Mouse (Mus musculus) embryonic facial prominence, embryonic 12.5 days (tissue): ENCODE measurements around the gene Setd7. TPM values are rescaled to one million over a fixed set of nuclear protein-coding genes. Genes with fewer than 3 reads are reported as not detected.
A peak's percentile ranks its signal among the peaks of the same experiment; 100 is the strongest.

Experiments
- ATAC-seq: fragments of 200-750 bp; cut with Nextera tagmentation; 2 replicates; pipeline ENCODE4 v1.8.0; 2017; ENCODE audit not compliant: insufficient number of reproducible peaks, insufficient read depth, low FRiP score, low TSS enrichment
- H3K27ac ChIP-seq: fragments of 300-500 bp; sonication (generic); 2 replicates; pipeline ENCODE4 v1.5.1; 2016; ENCODE audit warnings: mild to moderate bottlenecking
- H3K27me3 ChIP-seq: fragments of 300-500 bp; sonication (generic); 2 replicates; pipeline ENCODE4 v1.6.1; 2016; ENCODE audit warnings: mild to moderate bottlenecking, moderate library complexity
- H3K36me3 ChIP-seq: fragments of 300-500 bp; sonication (generic); 2 replicates; pipeline ENCODE4 v1.6.1; 2016; ENCODE audit warnings: mild to moderate bottlenecking
- H3K4me1 ChIP-seq: fragments of 300-500 bp; sonication (generic); 2 replicates; pipeline ENCODE4 v1.6.1; 2016
- H3K4me2 ChIP-seq: fragments of 300-500 bp; sonication (generic); replicated peaks from 2 replicates; pipeline ENCODE4 v1.6.1; 2016; ENCODE audit warnings: mild to moderate bottlenecking, moderate library complexity
- H3K4me3 ChIP-seq: fragments of 300-500 bp; sonication (generic); 2 replicates; pipeline ENCODE4 v1.5.1; 2016; ENCODE audit warnings: mild to moderate bottlenecking
- H3K9ac ChIP-seq: fragments of 300-500 bp; sonication (generic); 2 replicates; pipeline ENCODE4 v1.6.1; 2016; ENCODE audit warnings: mild to moderate bottlenecking, moderate library complexity
- H3K9me3 ChIP-seq: fragments of 300-500 bp; sonication (generic); 2 replicates; pipeline ENCODE4 v1.6.1; 2016; ENCODE audit warnings: mild to moderate bottlenecking, moderate library complexity
- WGBS: fragments of 180-500 bp; shearing (Covaris S2); methylation state at CpG from one replicate; pipeline ENCODE4 v1.1.7; 2016; 5-methylcytosine and 5-hydroxymethylcytosine counted together
- polyA plus RNA-seq: library from polyadenylated mRNA; unstranded; fragments of >200 nt; fragmentation: Nextera tagmentation; extraction: Ambion mirVana; gene quantifications from 2 replicates; pipeline ENCODE4 v1.2.1, GENCODE M21; 2016

Gene Setd7
- polyA plus RNA-seq, result 4.6 and 4.8 TPM in 2 replicates

- H3K4me3 ChIP-seq, result peak within 1 kb of the TSS; percentile 87
- H3K9me3 ChIP-seq, result no peaks in the 10 kb centered on the region
- H3K4me1 ChIP-seq, result peaks cover 21% of the 10 kb centered on the region
- peak within 1 kb of the TSS; percentile 88 for H3K27ac ChIP-seq
- H3K4me2 ChIP-seq, result peak within 1 kb of the TSS; percentile 96
- 1% methylated on average over 48 of the region's 48 CpGs for WGBS
- no peaks in the 10 kb centered on the region for H3K36me3 ChIP-seq
- peak; percentile 86 for ATAC-seq
- peak within 1 kb of the TSS; percentile 84 for H3K9ac ChIP-seq
- no peaks in the 10 kb centered on the region for H3K27me3 ChIP-seq
These were observed at the start of gene Setd7 for GRCm38 (mm10) chr3:51560511-51561108. Setd7 (minus strand) TSS chr3:51560879.

- Histone ChIP-seq H3K27me3 (no peaks in the 10 kb centered on the region), H3K4me3 (no peak overlapping the region), H3K9me3 (no peaks in the 10 kb centered on the region), H3K4me1 (no peaks in the 10 kb centered on the region), H3K4me2 (no peak overlapping the region), H3K27ac (no peak overlapping the region), H3K9ac (no peak overlapping the region), H3K36me3 (no peaks in the 10 kb centered on the region)
- no peak for ATAC-seq
- 89% methylated on average over 3 of the region's 3 CpGs for WGBS
These were observed 43.8 kb upstream of the Setd7 start for GRCm38 (mm10) chr3:51604489-51604888.

DNA sequence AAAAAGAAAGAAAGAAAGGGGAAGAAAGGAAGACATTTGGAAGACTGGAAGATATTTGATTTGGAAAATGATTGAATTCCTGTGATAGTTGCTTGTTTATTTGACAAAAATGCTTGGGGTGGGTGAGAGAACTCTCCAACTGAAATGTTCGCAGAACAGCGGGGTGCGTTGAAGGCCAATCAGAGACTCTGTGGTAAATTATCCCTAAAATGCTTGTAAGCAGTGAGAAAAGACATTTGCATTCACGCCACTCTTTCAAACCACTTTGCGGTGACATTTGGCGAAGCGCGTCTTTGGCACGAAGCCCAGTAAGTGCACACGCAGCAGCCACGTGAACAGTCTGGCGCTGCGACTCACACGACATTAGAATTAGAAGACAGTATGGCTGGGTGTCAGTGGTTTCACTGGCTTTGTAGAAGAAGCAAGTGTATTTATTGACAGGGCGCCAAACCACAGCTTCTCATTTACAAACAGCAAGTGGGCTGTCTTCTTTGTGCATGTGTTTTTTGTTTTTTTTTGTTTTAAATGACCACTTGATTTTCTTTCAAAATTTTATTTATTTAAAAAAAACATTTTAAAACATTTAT is 43.1 kb upstream of the Setd7 start:
- H3K27me3 ChIP-seq, result no peaks in the 10 kb centered on the region
- no peak for ATAC-seq
- no peaks in the 10 kb centered on the region for H3K36me3 ChIP-seq
- H3K4me1 ChIP-seq, result no peaks in the 10 kb centered on the region
- H3K4me2 ChIP-seq, result no peak overlapping the region
- H3K9ac ChIP-seq, result no peak overlapping the region
- no peaks in the 10 kb centered on the region for H3K9me3 ChIP-seq
- H3K4me3 ChIP-seq, result no peak overlapping the region
- no peak overlapping the region for H3K27ac ChIP-seq
- WGBS, result 82% methylated on average over 15 of the region's 15 CpGs

- WGBS, result 93% methylated on average over 2 of the region's 2 CpGs
- H3K4me2 ChIP-seq, result no peak overlapping the region
- no peak for ATAC-seq
- no peaks in the 10 kb centered on the region for H3K4me1 ChIP-seq
- no peaks in the 10 kb centered on the region for H3K27me3 ChIP-seq
- no peak overlapping the region for H3K27ac ChIP-seq
- H3K36me3 ChIP-seq, result no peaks in the 10 kb centered on the region
- no peaks in the 10 kb centered on the region for H3K9me3 ChIP-seq
- no peak overlapping the region for H3K9ac ChIP-seq
- H3K4me3 ChIP-seq, result no peak overlapping the region
These were observed 40.8 kb upstream of the Setd7 start for GRCm38 (mm10) chr3:51601461-51601860.

- no peaks in the 10 kb centered on the region for H3K36me3 ChIP-seq
- H3K4me2 ChIP-seq, result no peak overlapping the region
- no peak overlapping the region for H3K9ac ChIP-seq
- no peak for ATAC-seq
- no peaks in the 10 kb centered on the region for H3K4me1 ChIP-seq
- H3K27ac ChIP-seq, result no peak overlapping the region
- no peaks in the 10 kb centered on the region for H3K27me3 ChIP-seq
- 81% methylated on average over 4 of the region's 4 CpGs for WGBS
- H3K9me3 ChIP-seq, result no peaks in the 10 kb centered on the region
- no peak overlapping the region for H3K4me3 ChIP-seq
These were observed 40.0 kb upstream of the Setd7 start for GRCm38 (mm10) chr3:51600728-51601127.

GRCm38 (mm10) chr3:51599057-51599630 is 38.5 kb upstream of the Setd7 start:
- Histone ChIP-seq H3K4me1 (no peaks in the 10 kb centered on the region), H3K27ac (no peak overlapping the region), H3K4me2 (no peak overlapping the region), H3K27me3 (no peaks in the 10 kb centered on the region), H3K9me3 (no peaks in the 10 kb centered on the region), H3K9ac (no peak overlapping the region), H3K36me3 (no peaks in the 10 kb centered on the region), H3K4me3 (no peak overlapping the region)
- no peak for ATAC-seq
- WGBS, result 47% methylated on average over 12 of the region's 12 CpGs

GRCm38 (mm10) chr3:51596538-51596937 is 35.9 kb upstream of the Setd7 start:
- H3K36me3 ChIP-seq, result no peaks in the 10 kb centered on the region
- ATAC-seq, result no peak
- H3K4me2 ChIP-seq, result no peak overlapping the region
- H3K27me3 ChIP-seq, result no peaks in the 10 kb centered on the region
- H3K27ac ChIP-seq, result no peak overlapping the region
- H3K9ac ChIP-seq, result no peak overlapping the region
- H3K4me3 ChIP-seq, result no peak overlapping the region
- whole genome bisulfite sequencing, result 77% methylated on average over 2 of the region's 2 CpGs
- H3K4me1 ChIP-seq, result no peaks in the 10 kb centered on the region
- H3K9me3 ChIP-seq, result no peaks in the 10 kb centered on the region

DNA sequence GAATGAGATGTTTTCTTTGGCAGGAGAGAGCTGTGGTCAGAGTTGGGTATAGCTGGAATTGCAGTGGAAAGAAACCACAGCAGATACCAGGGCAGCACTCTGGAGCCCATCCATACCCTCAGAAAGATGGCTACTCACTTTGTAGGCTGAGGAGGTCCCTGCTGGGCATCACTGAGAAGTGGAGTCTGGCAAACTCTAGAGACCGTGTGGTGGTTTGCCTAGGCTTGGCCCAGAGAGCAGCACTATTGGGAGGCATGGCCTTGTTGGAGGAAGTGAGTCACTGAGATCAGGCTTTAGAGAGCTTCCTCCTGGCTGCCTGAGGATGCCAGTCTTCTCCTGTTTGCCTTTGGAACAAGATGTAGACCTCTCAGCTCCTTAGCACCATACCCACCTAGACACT is 32.8 kb upstream of the Setd7 start:
- WGBS, result 84% methylated on average over 1 of the region's 1 CpGs
- no peak for ATAC-seq
- no peaks in the 10 kb centered on the region for H3K9me3 ChIP-seq
- no peak overlapping the region for H3K4me2 ChIP-seq
- no peak overlapping the region for H3K9ac ChIP-seq
- no peaks in the 10 kb centered on the region for H3K4me1 ChIP-seq
- H3K27ac ChIP-seq, result no peak overlapping the region
- H3K36me3 ChIP-seq, result no peaks in the 10 kb centered on the region
- H3K27me3 ChIP-seq, result no peaks in the 10 kb centered on the region
- H3K4me3 ChIP-seq, result no peak overlapping the region

- ATAC-seq, result no peak
- no peaks in the 10 kb centered on the region for H3K9me3 ChIP-seq
- WGBS, result 91% methylated on average over 6 of the region's 6 CpGs
These were observed 30.9 kb upstream of the Setd7 start for GRCm38 (mm10) chr3:51591591-51591990.

DNA sequence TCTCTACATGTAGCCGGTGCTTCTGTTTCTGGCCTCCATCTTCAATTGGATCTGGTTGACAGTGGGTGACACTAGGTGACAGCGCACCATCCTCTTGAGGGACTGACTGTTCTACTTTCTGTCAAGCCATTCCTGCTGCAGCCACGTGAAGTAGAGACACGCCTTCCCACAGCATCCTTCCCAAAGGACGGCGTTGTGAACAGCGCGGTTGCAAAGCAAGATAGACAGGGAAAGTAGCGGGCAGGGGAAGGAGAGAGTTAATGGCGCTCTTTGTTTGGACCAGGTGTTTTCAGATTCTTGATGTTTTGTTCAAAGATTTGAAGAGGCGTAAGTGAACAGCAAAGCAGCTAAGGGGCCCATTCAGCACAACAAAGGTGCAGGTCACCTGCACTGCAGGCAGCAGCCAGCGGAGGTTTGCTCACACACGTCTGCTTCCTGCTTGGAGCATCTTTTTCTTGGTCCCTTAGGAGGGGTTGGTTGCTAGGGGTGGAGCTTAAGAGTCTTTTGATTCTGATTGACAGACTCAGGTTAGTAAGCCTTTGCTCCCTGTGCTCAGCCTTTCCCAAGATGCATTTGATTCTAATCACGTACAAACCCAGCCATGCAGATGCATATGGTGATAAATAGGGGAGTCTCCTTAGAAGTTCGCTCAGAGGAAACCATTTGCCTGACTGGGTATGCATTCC is 29.7 kb upstream of the Setd7 start:
- Histone ChIP-seq H3K4me2 (no peak overlapping the region), H3K9me3 (no peaks in the 10 kb centered on the region), H3K9ac (no peak overlapping the region), H3K27me3 (no peaks in the 10 kb centered on the region), H3K4me3 (no peak overlapping the region), H3K4me1 (no peaks in the 10 kb centered on the region), H3K27ac (no peak overlapping the region), H3K36me3 (no peaks in the 10 kb centered on the region)
- WGBS, result 30% methylated on average over 15 of the region's 15 CpGs
- no peak for ATAC-seq

More at GRCm38 (mm10) chr3:51591591-51591990, 30.9 kb upstream of the Setd7 start:
- H3K36me3 ChIP-seq, result no peaks in the 10 kb centered on the region
- no peak overlapping the region for H3K4me2 ChIP-seq
- H3K9ac ChIP-seq, result no peak overlapping the region
- H3K27me3 ChIP-seq, result no peaks in the 10 kb centered on the region
- H3K27ac ChIP-seq, result no peak overlapping the region
- H3K4me3 ChIP-seq, result no peak overlapping the region
- no peaks in the 10 kb centered on the region for H3K4me1 ChIP-seq

DNA sequence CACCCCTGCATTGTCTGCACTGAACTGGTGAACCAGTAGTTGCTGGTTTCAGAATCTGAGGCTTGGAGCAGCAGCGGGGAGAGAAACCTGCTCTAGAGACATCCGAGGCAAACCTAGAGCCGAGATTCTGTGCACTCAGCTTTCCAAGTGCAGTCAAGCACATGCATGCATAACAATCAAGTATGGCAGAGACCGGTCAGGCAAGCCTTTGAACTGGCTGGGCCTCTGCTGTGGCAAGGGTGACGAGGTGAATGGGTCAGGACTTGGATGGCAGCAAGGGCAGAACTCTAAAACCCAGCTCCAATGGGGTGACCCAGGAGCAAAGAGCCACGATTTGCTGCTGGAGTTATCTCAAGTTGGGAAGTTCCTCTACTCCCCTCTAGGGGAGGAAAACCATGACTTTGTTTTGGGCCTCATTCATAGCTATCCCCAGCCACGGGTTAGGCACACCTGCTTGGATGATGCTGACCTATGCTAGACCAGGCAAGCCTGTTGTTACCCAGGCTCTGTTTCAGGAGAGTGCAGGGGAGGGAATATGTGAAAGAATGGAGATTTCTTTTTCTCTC is 27.1 kb upstream of the Setd7 start:
- Histone ChIP-seq H3K36me3 (no peaks in the 10 kb centered on the region), H3K9me3 (no peaks in the 10 kb centered on the region), H3K27me3 (no peaks in the 10 kb centered on the region; the same call in 1 of the 2 replicates), H3K9ac (no peak overlapping the region), H3K4me2 (no peak overlapping the region), H3K27ac (no peak overlapping the region), H3K4me1 (no peaks in the 10 kb centered on the region), H3K4me3 (no peak overlapping the region)
- WGBS, result 59% methylated on average over 7 of the region's 7 CpGs
- no peak for ATAC-seq
